Mouse (Mus musculus): Measurements from ENCODE around the gene Rbm26. TPM values are rescaled to one million over a fixed set of nuclear protein-coding genes. Genes with fewer than 3 reads are reported as not detected.

Gene Rbm26
- total RNA-seq, 2 experiments from 2014 or later, result 58.6 to 67.0 TPM

GRCm38 (mm10) chr14:105074776-105075175 is 102.4 kb downstream of the Rbm26 start:
- Histone ChIP-seq H3K27ac (no peak overlapping the region), H3K4me3 (no peak overlapping the region)
- TF ChIP-seq CTCF (conservative IDR thresholded peaks at IDR 0.05), result no peak
- no peak for DNase-seq (ENCODE audit: low spot score in 2 of 2)

- no peak for DNase-seq (ENCODE audit: low spot score in 2 of 2)
- TF ChIP-seq CTCF (conservative IDR thresholded peaks at IDR 0.05), result no peak
Measured at GRCm38 (mm10) chr14:105074376-105074775, 102.8 kb downstream of the Rbm26 start.

DNA sequence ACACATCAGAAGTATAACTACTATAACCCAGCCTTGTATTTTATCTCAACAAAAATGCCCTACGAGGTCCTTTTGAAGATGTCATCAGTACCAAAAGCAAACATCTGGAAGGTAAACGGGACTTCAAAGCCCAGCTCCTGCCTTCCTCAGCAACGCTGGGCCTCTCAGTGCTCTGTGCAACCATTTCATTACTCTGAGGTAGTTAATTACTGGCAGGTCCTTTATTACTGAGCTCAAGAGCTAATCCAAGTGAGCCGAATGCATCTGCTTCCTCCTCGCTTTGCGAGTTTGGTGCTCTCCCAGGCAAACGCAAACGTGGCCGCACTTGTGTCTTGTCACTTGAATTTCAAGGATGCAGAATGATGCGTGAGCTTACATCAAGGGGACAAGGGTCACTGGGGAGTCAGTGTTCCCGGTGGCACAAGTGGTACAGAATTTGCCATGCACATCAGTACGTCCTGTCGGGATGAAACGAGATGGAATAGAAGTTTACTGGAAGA is 106.1 kb downstream of the Rbm26 start:
- no peak for TF ChIP-seq CTCF (conservative IDR thresholded peaks at IDR 0.05)
- no peak for DNase-seq (ENCODE audit: low spot score in 2 of 2)
- Histone ChIP-seq H3K4me3 (no peak overlapping the region), H3K27ac (no peak overlapping the region)

More at GRCm38 (mm10) chr14:105074376-105074775, 102.8 kb downstream of the Rbm26 start:
- H3K4me3 ChIP-seq, result no peak overlapping the region
- no peak overlapping the region for H3K27ac ChIP-seq

GRCm38 (mm10) chr14:105070258-105071009 is 106.7 kb downstream of the Rbm26 start:
- TF ChIP-seq CTCF (conservative IDR thresholded peaks at IDR 0.05), result no peak

DNA sequence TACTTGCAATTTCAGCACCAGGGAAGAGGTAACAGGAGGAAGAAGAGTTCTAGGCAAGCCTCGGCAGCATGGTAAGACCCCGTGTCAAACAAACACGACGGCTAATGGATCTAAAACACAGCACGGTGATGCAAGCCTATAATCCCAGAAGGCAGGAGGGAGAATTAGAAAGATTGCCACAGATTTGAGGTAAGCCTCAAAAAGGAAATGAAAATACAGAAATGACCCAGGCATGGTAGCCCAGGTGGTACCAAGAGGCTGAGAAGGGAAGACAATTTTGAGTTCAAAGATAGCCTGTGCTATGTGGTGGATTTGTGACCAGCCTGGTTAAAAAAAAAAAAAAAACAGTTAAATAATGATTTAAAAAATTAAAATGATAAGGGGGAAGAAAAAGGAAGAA is 109.1 kb downstream of the Rbm26 start:
- TF ChIP-seq CTCF (conservative IDR thresholded peaks at IDR 0.05), result no peak
- Histone ChIP-seq H3K4me3 (no peak overlapping the region), H3K27ac (no peak overlapping the region)
- DNase-seq (ENCODE audit: low spot score in 2 of 2), result no peak

More at GRCm38 (mm10) chr14:105070258-105071009, 106.7 kb downstream of the Rbm26 start:
- DNase-seq (ENCODE audit: low spot score in 2 of 2), result no peak
- H3K27ac ChIP-seq, result no peak overlapping the region
- H3K4me3 ChIP-seq, result no peak overlapping the region

DNA sequence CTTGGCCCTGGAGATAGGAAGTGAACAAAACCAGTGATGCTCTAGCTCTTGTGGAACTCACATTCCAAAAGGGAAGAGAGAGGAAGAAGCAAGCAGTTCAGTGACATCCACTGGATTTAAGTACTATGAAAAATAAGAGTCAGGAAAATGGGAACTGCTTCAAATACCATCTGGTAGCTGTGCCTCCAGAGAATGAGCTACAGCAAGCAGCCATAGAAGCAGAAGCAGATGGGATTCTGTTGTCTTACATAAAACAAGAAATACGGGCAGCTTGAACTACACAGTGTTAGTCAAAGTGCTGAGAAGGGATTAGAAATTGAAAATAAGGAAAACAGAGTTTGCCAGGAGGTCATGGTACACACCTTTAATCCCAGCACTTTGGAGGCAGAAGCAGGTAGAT is 112.9 kb downstream of the Rbm26 start:
- DNase-seq (ENCODE audit: low spot score in 2 of 2), result peak in 1 of 2 experiments; percentile 60
- no peak for TF ChIP-seq CTCF (conservative IDR thresholded peaks at IDR 0.05)
- Histone ChIP-seq H3K4me3 (no peak overlapping the region), H3K27ac (no peak overlapping the region)

- H3K27ac ChIP-seq, result no peak overlapping the region
- no peak overlapping the region for H3K4me3 ChIP-seq
- TF ChIP-seq CTCF (conservative IDR thresholded peaks at IDR 0.05), result no peak
- DNase-seq (ENCODE audit: low spot score in 2 of 2), result no peak
Measured at GRCm38 (mm10) chr14:105061230-105061629, 115.9 kb downstream of the Rbm26 start.

GRCm38 (mm10) chr14:105057934-105058333 is 119.2 kb downstream of the Rbm26 start:
- Histone ChIP-seq H3K27ac (no peak overlapping the region), H3K4me3 (no peak overlapping the region)
- TF ChIP-seq CTCF (conservative IDR thresholded peaks at IDR 0.05), result no peak
- no peak for DNase-seq (ENCODE audit: low spot score in 2 of 2)

Other genes starting within 250 kb of the Rbm26 start
- 10 to 100 TPM; 80.1 to 82.4 TPM for gene Ndfip2, start 81.2 kb upstream of the Rbm26 start, total RNA-seq (2021)